Mouse (Mus musculus): ENCODE measurements at regions not wholly inside any gene's neighbourhood (a gene's known extent, or its start where the extent isn't known, plus 50 kb on each side); places are given as distances from the start of the nearest gene placed in this dataset.

GRCm38 (mm10) chr2:174900671-174900991, 109.4 kb upstream of the Gm14444 start:
- TF ChIP-seq CTCF (IDR thresholded peaks at IDR 0.05; ENCODE audit: borderline replicate concordance, extremely low read depth, insufficient read depth, insufficient read length): peak; percentile 72; the same call in 1 of the 2 replicates
- TF ChIP-seq POLR2A (IDR thresholded peaks at IDR 0.05; ENCODE audit: borderline replicate concordance, extremely low read depth, insufficient read depth, insufficient read length, poor library complexity, severe bottlenecking): no peak
